Mouse (Mus musculus) forebrain, embryonic 14.5 days (tissue): ENCODE measurements at regions not wholly inside any gene's neighbourhood (a gene's known extent, or its start where the extent isn't known, plus 50 kb on each side); places are given as distances from the start of the nearest gene placed in this dataset.

ENCODE experiments used
- ATAC-seq: fragments of 200-750 bp; cut with Nextera tagmentation; 2 replicates; pipeline ENCODE4 v1.8.0; 2017; ENCODE audit warnings: mild to moderate bottlenecking, moderate library complexity
- DNase-seq: peaks from one replicate; pipeline ENCODE4 v3.0.0-alpha.2; 2015; ENCODE audit warnings: low spot score
- H3K27ac ChIP-seq: fragments of 300-500 bp; sonication (generic); 2 replicates; pipeline ENCODE4 v1.5.1; 2014; ENCODE audit warnings: low read depth, mild to moderate bottlenecking, control low read depth, low read length, moderate library complexity
- H3K27me3 ChIP-seq: fragments of 300-500 bp; sonication (generic); replicated peaks from 2 replicates; pipeline ENCODE4 v1.6.1; 2014; ENCODE audit warnings: low read length, control low read depth, mixed read lengths; ENCODE audit not compliant: control insufficient read depth, insufficient read depth
- H3K36me3 ChIP-seq: fragments of 300-500 bp; sonication (generic); 2 replicates; pipeline ENCODE4 v1.6.1; 2014; ENCODE audit warnings: low read length, control low read depth; ENCODE audit not compliant: control insufficient read depth, insufficient read depth
- H3K4me1 ChIP-seq: fragments of 300-500 bp; sonication (generic); 2 replicates; pipeline ENCODE4 v1.6.1; 2014; ENCODE audit warnings: antibody characterized with exemption, low read length, control low read depth; ENCODE audit not compliant: control insufficient read depth, insufficient read depth
- H3K4me2 ChIP-seq: fragments of 300-500 bp; sonication (generic); 2 replicates; pipeline ENCODE4 v1.6.1; 2014; ENCODE audit warnings: mild to moderate bottlenecking, control low read depth, low read length
- H3K4me3 ChIP-seq: fragments of 300-500 bp; sonication (generic); 2 replicates; pipeline ENCODE4 v1.5.1; 2014; ENCODE audit warnings: low read depth, low read length, control low read depth
- H3K9ac ChIP-seq: fragments of 300-500 bp; sonication (generic); 2 replicates; pipeline ENCODE4 v1.6.1; 2014; ENCODE audit warnings: mild to moderate bottlenecking, low read length, control low read depth, moderate library complexity
- H3K9me3 ChIP-seq: fragments of 300-500 bp; sonication (generic); replicated peaks from 2 replicates; pipeline ENCODE4 v1.6.1; 2016; ENCODE audit warnings: low read length, control low read depth, mixed read lengths; ENCODE audit not compliant: control insufficient read depth
- WGBS: fragments of 180-500 bp; shearing (Covaris S2); extraction: QIAGEN DNeasy Blood & Tissue Kit; methylation state at CpG from one replicate; pipeline ENCODE4 v1.1.7; 2014; 5-methylcytosine and 5-hydroxymethylcytosine counted together

- no peaks in the 10 kb centered on the region for H3K27me3 ChIP-seq
- WGBS: 60% methylated on average over 5 of the region's 5 CpGs
- H3K36me3 ChIP-seq: no peaks in the 10 kb centered on the region
- DNase-seq (no peak), ATAC-seq (no peak)
- no peak overlapping the region for H3K4me3 ChIP-seq
- H3K27ac ChIP-seq: no peak overlapping the region
- no peaks in the 10 kb centered on the region for H3K9me3 ChIP-seq
- no peak overlapping the region for H3K4me2 ChIP-seq
- H3K4me1 ChIP-seq: no peaks in the 10 kb centered on the region
- H3K9ac ChIP-seq: no peak overlapping the region
Measured at GRCm38 (mm10) chr1:164607061-164607460, 148.9 kb upstream of the Atp1b1 start.

- H3K27ac ChIP-seq: no peak overlapping the region
- H3K9ac ChIP-seq: no peak overlapping the region
- ATAC-seq (0 out of 2 replicates have a peak, but pooled peaks have one; percentile 26), DNase-seq (peak; percentile 5)
- no peak overlapping the region for H3K4me3 ChIP-seq
- H3K4me2 ChIP-seq: no peak overlapping the region
- WGBS: 52% methylated on average over 8 of the region's 8 CpGs
- H3K9me3 ChIP-seq: no peaks in the 10 kb centered on the region
- H3K36me3 ChIP-seq: no peaks in the 10 kb centered on the region
- H3K27me3 ChIP-seq: no peaks in the 10 kb centered on the region
- no peaks in the 10 kb centered on the region for H3K4me1 ChIP-seq
Measured at GRCm38 (mm10) chr1:164606141-164606754, 148.1 kb upstream of the Atp1b1 start.

GRCm38 (mm10) chr1:164603433-164603832, 145.3 kb upstream of the Atp1b1 start:
- Histone ChIP-seq H3K4me3 (no peak overlapping the region), H3K27me3 (no peaks in the 10 kb centered on the region), H3K4me1 (no peaks in the 10 kb centered on the region), H3K4me2 (no peak overlapping the region), H3K9ac (no peak overlapping the region), H3K36me3 (no peaks in the 10 kb centered on the region), H3K27ac (no peak overlapping the region), H3K9me3 (no peaks in the 10 kb centered on the region)
- DNase-seq (no peak), ATAC-seq (no peak)
- 71% methylated on average over 3 of the region's 3 CpGs for WGBS

- DNase-seq: no peak
- ATAC-seq: no peak
Measured at GRCm38 (mm10) chr1:164602568-164602967, 144.4 kb upstream of the Atp1b1 start.

GRCm38 (mm10) chr1:164590205-164590613, 132.1 kb upstream of the Atp1b1 start:
- H3K27ac ChIP-seq: 0 out of 2 replicates have a peak overlapping the region, but pooled peaks have one; percentile 30
- H3K27me3 ChIP-seq: no peaks in the 10 kb centered on the region
- no peak overlapping the region for H3K9ac ChIP-seq
- no peaks in the 10 kb centered on the region for H3K36me3 ChIP-seq
- no peak overlapping the region for H3K4me3 ChIP-seq
- H3K9me3 ChIP-seq: no peaks in the 10 kb centered on the region
- peak; percentile 56 for DNase-seq
- ATAC-seq: peak; percentile 81
- no peaks in the 10 kb centered on the region for H3K4me1 ChIP-seq
- H3K4me2 ChIP-seq: no peak overlapping the region
- 64% methylated on average over 3 of the region's 3 CpGs for WGBS

More at GRCm38 (mm10) chr1:164602568-164602967, 144.4 kb upstream of the Atp1b1 start:
- H3K9ac ChIP-seq: no peak overlapping the region
- H3K27me3 ChIP-seq: no peaks in the 10 kb centered on the region
- WGBS: 96% methylated on average over 5 of the region's 5 CpGs
- no peaks in the 10 kb centered on the region for H3K9me3 ChIP-seq
- H3K4me3 ChIP-seq: no peak overlapping the region
- H3K27ac ChIP-seq: no peak overlapping the region
- H3K4me2 ChIP-seq: no peak overlapping the region
- no peaks in the 10 kb centered on the region for H3K36me3 ChIP-seq
- H3K4me1 ChIP-seq: no peaks in the 10 kb centered on the region

- H3K4me1 ChIP-seq: no peaks in the 10 kb centered on the region
- 44% methylated on average over 11 of the region's 11 CpGs for WGBS
- no peak for ATAC-seq
- H3K27ac ChIP-seq: no peak overlapping the region
- peak; percentile 27 for DNase-seq
- H3K4me3 ChIP-seq: no peak overlapping the region
- H3K4me2 ChIP-seq: no peak overlapping the region
- H3K9me3 ChIP-seq: no peaks in the 10 kb centered on the region
- no peak overlapping the region for H3K9ac ChIP-seq
- H3K36me3 ChIP-seq: no peaks in the 10 kb centered on the region
- H3K27me3 ChIP-seq: no peaks in the 10 kb centered on the region
Measured at GRCm38 (mm10) chr1:164586066-164586989, 128.2 kb upstream of the Atp1b1 start.

- DNase-seq (peak; percentile 66), ATAC-seq (peak; percentile 77)
- no peak overlapping the region for H3K4me2 ChIP-seq
- H3K36me3 ChIP-seq: no peaks in the 10 kb centered on the region
- no peaks in the 10 kb centered on the region for H3K27me3 ChIP-seq
- H3K4me3 ChIP-seq: no peak overlapping the region
- no peak overlapping the region for H3K9ac ChIP-seq
- no peaks in the 10 kb centered on the region for H3K9me3 ChIP-seq
- 30% methylated on average over 14 of the region's 14 CpGs for WGBS
- H3K27ac ChIP-seq: peak overlapping the region; percentile 63; the same call in 1 of the 2 replicates
- H3K4me1 ChIP-seq: 0 out of 2 replicates have a peak, but pooled peaks cover 2% of the 10 kb centered on the region
Measured at GRCm38 (mm10) chr1:164576856-164577489, 118.8 kb upstream of the Atp1b1 start.

- ATAC-seq (no peak), DNase-seq (no peak)
- Histone ChIP-seq H3K4me2 (no peak overlapping the region), H3K27ac (no peak overlapping the region), H3K9me3 (no peaks in the 10 kb centered on the region), H3K4me3 (no peak overlapping the region), H3K4me1 (0 out of 2 replicates have a peak, but pooled peaks cover 2% of the 10 kb centered on the region), H3K9ac (no peak overlapping the region), H3K27me3 (no peaks in the 10 kb centered on the region), H3K36me3 (no peaks in the 10 kb centered on the region)
- WGBS: 85% methylated on average over 5 of the region's 5 CpGs
Measured at GRCm38 (mm10) chr1:164573639-164574038, 115.5 kb upstream of the Atp1b1 start.
